Mouse (Mus musculus) neutrophil, adult 59 days (primary cell): ENCODE results near the gene Ndufb11. TPM values are rescaled to one million over a fixed set of nuclear protein-coding genes. Genes with fewer than 3 reads are reported as not detected.

Source experiments
- total RNA-seq, 2 experiments: library from RNA; stranded (reverse); gene quantifications; 1 replicate in 1 of 2; 2 replicates in 1 of 2; pipeline ENCODE4 v1.2.4; 2023

The Ndufb11 gene
- total RNA-seq: 100 to 1,000 TPM; 102 to 103 TPM

GRCm38 (mm10) chrX:20617176-20617902 lies at the start of gene Ndufb11, which contains the start of gene Rbm10:
TSS of gene Ndufb11 (minus strand) at chrX:20617619.
TSS of gene Rbm10 (plus strand) at chrX:20617503.

GRCm38 (mm10) chrX:20658026-20658652 lies 40.7 kb upstream of the Ndufb11 start, which contains the start of gene Uba1:
TSS of gene Uba1 (plus strand) at chrX:20658326.

Other genes starting within 250 kb of the Ndufb11 start
- 1 to 10 TPM; 2.7 to 2.9 TPM for gene Jade3, start 191.9 kb downstream of the Ndufb11 start, total RNA-seq
- not detected for gene Rgn, start 67.8 kb downstream of the Ndufb11 start, total RNA-seq
- 10 to 100 TPM; 29.9 to 32.5 TPM for gene Rbm10, start 116 bp downstream of the Ndufb11 start, total RNA-seq
- gene Uba1, start 40.7 kb upstream of the Ndufb11 start, total RNA-seq: 100 to 1,000 TPM; 190 to 192 TPM
- gene Cdk16, start 70.3 kb upstream of the Ndufb11 start, total RNA-seq: 10 to 100 TPM; 39.5 to 42.3 TPM
- 1 to 10 TPM; 4.8 to 5.3 TPM for gene Usp11, start 86.3 kb upstream of the Ndufb11 start, total RNA-seq
- 10 to 100 TPM; 51.7 to 59.3 TPM for gene Araf, start 180.2 kb upstream of the Ndufb11 start, total RNA-seq